Mouse (Mus musculus) common myeloid progenitor, adult 5-6 weeks (primary cell): Measurements from ENCODE around the gene Clnk. TPM values are rescaled to one million over a fixed set of nuclear protein-coding genes. Genes with fewer than 3 reads are reported as not detected.
"Not testable (repeated sequence)": the region's sequence is repeated elsewhere in the genome, so short reads cannot be mapped to it uniquely, and the experiment has no call there.

Experiments used
- ATAC-seq: replicated peaks from 2 replicates; pipeline ENCODE4 v1.8.0; 2016; ENCODE audit warnings: low read depth, mild to moderate bottlenecking, moderate TSS enrichment, inconsistent platforms; ENCODE audit not compliant: poor library complexity, severe bottlenecking
- total RNA-seq: library from RNA; stranded (forward); fragments of 200-1000, 187-1606 nt; gene quantifications from 2 replicates; pipeline ENCODE4 v1.2.3, GENCODE M21; 2017

The Clnk gene
- total RNA-seq, result 4.5 and 6.0 TPM in 2 replicates

DNA sequence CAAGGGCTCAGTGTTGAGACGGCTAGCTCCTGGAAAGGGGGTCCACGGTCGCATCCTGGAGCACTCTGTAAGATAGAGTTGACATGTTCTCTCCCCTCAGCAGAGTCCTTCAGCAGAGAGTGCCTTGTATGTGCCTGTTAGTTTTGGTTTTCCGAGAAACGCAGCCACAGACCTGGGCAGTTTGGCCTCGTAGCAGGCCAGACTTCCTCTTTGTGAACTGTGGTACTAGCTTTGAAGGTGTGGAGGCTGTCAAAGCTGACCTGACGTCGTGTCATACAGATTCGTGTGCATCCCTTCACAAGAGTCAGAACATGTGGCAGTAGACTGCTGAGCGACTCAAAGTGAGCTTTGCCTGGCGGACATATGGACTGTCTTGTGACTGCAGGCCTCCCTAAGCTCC is at the start of gene Clnk:
Gene Clnk, minus strand, starts transcription at position 191 of the 400 bp plus-strand sequence.
- peak; percentile 77 for ATAC-seq

DNA sequence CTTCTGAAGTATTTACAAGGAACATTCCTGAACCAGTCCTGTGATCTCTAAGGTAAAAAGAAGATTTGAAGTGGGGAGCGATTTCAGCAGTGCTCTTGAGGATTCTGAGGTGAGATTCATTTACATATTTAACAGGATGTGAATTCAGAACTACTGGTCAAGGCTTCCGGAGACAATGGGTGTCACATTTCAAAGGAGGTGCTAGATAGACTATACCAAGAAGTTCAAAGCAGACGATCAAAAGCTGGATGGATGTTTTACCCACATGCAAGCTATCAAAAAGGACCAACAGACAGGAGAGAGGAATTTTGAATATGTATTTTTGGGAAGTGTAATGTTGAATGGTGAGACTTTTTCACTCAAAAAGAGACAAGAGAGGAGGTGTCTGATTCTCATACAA is 28.7 kb upstream of the Clnk start:
- no peak for ATAC-seq

- no peak for ATAC-seq
Observed at GRCm38 (mm10) chr5:38904528-38905044, 28.0 kb upstream of the Clnk start.

DNA sequence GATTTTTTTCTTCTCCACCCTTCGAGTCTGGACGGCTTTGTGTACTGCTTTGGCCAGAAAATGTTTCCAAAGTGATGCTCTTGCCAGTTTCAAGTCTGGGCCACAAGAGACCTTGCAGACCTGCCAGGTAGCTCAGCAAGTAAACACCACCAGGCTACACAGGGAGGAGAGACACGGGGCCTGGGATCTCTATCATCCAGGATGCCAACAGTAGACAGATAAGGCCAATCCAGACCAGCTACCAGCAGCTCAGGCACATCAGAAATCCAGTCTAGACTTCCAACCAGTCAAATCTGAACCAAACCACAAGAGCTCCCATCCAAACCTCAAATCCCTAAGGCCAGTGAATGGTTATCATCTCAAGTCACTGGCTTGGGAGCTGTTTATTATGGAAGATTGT is 26.3 kb upstream of the Clnk start:
- ATAC-seq, result no peak

- 0 out of 2 replicates have a peak, but pooled peaks have one; percentile 10 for ATAC-seq
Observed at GRCm38 (mm10) chr5:38899051-38899450, 22.4 kb upstream of the Clnk start.

- ATAC-seq, result no peak
Observed at GRCm38 (mm10) chr5:38888646-38889045, 12.0 kb upstream of the Clnk start.

DNA sequence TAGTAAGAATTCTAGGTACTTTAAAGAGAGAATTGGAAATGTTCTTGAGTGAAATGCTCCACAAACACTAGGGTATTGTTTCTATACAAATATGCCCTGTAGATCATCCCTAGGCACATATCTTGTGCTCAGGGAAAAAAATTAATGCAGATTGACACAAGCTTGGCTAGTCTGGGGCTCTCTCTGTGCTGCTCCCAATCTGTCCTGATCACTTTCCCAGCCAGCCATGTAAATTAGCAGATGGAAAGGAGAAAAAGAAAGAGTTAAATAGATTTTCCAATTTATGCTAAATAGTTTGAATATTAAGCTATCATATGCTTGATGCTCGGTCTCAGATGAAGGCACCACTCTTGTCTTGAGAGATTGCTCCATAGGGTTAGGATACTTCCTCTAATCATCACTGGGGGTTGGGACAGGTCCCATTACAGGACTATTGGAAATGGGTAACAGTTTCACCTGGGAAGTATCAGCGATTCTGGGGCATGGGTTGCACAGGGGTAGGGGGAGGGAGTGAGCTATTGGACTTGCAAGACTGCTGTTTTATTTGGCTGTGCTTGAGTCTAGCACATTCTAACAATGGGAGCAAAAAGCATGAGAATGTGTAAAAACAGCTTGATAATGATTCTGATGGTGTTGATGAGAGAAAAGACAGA is 10.1 kb upstream of the Clnk start:
- no peak for ATAC-seq

DNA sequence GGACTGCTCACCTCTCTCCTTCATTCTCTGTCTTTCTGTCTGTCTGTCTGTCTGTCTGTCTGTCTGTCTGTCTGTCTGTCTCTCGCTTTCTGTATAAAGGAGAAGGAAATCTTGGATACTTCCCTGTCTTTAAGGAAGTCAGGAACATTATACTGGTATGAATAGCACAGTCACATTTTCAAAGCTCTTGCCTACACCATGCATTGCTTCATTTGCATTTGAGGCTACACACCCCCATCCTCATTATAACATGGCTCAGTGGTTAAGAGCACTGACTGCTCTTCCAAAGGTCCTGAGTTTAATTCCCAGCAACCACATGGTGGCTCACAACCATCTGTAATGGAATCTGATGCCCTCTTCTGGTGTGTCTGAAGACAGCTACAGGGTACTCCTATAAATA is 6.0 kb upstream of the Clnk start:
- ATAC-seq, result not testable (repeated sequence)

DNA sequence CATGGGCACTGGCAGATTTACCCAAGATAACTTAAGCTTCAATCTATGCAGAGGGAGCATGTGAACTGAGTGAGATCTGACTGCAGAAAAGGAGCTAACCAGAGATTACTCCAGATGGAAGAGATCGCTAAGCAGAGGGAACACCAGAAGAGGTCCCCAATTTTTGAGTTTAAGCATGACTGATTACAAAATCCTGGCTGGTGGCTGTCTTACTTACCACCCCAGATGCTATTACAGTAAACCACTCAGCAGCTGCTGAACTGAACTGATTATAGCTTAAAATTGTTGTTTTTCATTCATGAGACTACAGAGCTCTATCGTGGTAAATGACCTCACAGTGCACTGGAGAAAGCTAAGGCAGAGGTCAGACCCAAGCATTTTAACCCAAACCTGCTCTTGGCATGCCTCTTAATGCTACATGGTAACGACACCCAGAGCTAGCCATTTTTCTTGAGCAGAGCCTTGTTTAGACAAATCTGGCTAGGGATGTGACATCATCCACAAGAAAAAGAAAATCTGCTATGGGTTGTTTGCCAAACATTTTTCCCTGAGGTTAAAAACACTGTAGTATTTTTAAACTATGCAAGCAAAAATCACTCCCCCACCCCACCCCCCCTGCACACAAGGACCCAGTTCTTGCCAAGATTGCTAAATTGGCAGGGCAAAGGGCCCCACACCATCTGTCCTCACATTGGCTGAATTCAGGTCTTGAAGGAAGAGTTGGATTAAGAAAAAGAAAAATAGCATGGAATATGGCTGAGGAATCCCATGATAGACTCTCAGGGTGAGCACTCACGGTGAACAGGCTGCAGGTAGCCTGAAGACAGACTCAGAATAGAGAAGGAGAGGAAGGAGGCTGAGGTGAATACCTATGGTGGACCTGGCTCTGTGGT is 5.4 kb upstream of the Clnk start:
- ATAC-seq, result no peak

- ATAC-seq, result no peak
Observed at GRCm38 (mm10) chr5:38881416-38881727, 4.8 kb upstream of the Clnk start.

DNA sequence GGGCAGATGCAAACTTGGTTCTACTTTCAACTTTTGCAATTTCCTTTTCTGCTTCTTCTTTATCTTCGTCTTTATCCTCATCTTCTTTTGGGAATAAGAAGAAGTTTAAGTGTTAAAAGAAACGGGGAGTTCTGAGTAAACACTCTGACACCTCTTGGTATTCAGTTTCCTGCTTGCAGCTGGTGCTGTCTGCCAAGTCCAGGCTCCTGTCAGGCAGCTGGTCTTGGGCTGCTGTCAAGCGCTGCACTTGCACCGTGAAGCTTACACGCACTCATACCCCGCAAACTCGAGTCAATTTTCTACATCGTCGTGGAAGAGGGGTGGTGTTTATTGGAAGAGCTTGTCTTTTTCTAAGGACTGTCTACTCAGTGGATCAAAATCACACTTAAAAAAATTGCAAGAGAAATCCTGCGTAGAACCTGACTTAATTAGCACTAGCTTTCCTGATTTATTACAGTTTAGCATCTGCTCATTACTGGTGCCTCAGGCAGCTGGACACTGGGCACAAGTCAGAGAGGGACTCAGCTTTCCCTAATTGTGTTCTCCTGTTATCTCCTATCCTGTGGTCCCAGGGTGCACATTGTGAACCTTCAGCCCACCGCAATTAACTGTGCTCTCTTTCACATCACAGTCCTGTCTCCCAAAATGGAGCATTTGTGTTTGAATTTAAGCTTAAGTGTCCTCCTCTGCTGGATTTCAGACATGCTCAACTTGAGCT is 3.5 kb upstream of the Clnk start:
- peak; percentile 42; the same call in 1 of the 2 replicates for ATAC-seq

DNA sequence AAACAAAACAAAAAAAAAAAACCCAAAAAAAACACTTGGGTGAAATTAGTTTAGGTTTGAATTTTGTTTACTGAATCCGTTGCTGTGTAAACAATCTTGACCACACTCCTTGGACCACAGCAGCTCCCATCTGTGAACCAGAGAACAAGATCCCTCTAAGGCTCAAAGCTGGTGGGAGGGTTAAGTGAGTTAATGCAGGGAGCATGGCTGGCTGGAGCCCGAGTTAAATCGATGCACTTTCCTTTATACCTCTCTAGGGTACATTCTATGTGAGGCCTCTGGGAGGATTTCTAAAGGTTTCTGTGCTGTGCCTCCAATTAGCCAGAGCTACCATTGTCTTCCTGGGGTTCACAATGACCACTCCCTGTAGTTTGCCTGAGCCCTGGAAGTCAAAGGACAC is 1.2 kb downstream of the Clnk start:
- ATAC-seq, result no peak

DNA sequence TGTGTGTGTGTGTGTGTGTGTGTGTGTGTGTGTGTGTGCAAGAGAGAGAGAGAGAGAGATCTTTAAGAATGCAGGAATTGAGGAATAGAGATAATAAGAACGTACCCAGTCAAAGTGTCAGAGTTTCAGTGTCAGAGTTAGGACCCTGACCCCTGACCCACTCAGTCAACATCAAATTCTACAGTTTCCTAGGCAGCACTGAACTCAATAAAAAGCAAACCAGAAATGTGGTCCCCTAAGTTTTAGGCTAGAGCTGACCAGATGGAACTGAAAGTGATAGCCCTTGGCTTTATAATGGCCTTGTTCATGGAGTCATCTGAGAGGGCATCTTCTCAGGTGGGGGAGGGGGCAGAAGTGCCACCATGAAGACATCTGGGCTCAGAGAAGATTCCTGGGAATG is 1.7 kb downstream of the Clnk start:
- ATAC-seq, result no peak

DNA sequence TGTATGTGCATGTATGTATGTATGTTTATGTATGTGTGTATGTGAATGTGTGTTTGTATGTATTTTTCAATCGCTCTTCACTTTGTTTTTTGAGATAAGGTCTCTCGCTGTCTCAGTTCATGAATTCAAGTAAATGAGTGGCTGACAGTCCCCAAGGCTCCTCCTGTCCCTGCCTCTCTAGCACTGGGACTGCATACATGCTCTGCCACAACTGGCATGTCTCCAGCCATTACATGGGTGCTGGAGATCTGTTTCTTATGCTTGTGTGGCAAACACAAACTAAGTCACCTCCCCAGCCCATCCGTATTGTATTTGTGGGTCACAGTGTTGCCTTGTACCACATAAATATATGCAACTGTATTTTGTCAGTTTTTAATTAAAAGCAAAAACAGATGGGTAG is 3.7 kb downstream of the Clnk start:
- ATAC-seq, result no peak

GRCm38 (mm10) chr5:38871591-38871990 is 5.0 kb downstream of the Clnk start:
- ATAC-seq, result no peak

- peak; percentile 64 for ATAC-seq
Observed at GRCm38 (mm10) chr5:38870485-38870884, 6.1 kb downstream of the Clnk start.

- ATAC-seq, result no peak
Observed at GRCm38 (mm10) chr5:38869976-38870375, 6.6 kb downstream of the Clnk start.

- peak; percentile 96 for ATAC-seq
Observed at GRCm38 (mm10) chr5:38864624-38865023, 12.0 kb downstream of the Clnk start.

GRCm38 (mm10) chr5:38863029-38863428 is 13.6 kb downstream of the Clnk start:
- no peak for ATAC-seq

DNA sequence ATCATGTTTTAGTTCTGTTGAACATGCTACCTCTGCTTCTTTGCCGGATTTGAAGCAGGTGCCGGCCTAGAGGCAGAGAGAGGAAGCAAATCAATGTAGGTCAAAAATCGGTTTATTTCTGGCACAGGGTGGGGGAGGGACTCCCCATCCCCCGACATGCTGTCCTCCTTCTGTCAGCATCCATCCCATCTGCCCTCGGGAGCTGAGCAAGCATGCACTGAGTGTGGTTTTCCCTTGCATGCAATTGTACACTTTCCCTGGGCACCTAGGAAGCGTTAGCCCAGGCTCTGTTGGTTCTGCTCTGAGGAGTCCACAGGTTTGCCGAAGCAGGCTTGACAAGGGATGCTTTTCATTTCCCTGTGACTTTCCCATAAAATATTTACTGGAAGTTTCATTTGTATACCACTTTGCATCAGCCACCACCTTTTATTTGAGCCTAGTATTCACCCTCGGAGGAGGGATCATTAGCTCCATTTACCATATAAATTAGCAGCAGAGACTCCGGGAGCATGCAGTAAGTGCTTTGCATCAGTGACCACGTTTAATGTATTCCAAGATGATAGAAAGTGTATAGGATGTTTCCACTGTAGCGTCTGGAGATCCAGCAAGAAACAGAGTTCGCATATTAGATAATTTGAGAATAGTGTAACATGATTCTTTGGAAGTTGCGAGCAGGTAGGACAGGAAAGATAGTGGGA is 14.2 kb downstream of the Clnk start:
- ATAC-seq, result no peak
